Mouse (Mus musculus) ES-E14 (cell line): ENCODE measurements at regions not wholly inside any gene's neighbourhood (a gene's known extent, or its start where the extent isn't known, plus 50 kb on each side); places are given as distances from the start of the nearest gene placed in this dataset.
A peak's percentile ranks its signal among the peaks of the same experiment; 100 is the strongest.

Experiments used
- CHD2 ChIP-seq: IDR thresholded peaks from 2 replicates; pipeline ENCODE4 v1.6.1; 2014; ENCODE audit warnings: mild to moderate bottlenecking, low read depth, low read length, inconsistent platforms
- MAFK ChIP-seq: IDR thresholded peaks from 2 replicates; pipeline ENCODE4 v1.6.1; 2014; ENCODE audit warnings: mild to moderate bottlenecking, low read depth, low read length, inconsistent platforms; ENCODE audit not compliant: insufficient read depth
- ZC3H11A ChIP-seq: IDR thresholded peaks from 2 replicates; pipeline ENCODE4 v1.6.1; 2012; ENCODE audit warnings: low read depth, mild to moderate bottlenecking, inconsistent platforms, low read length, borderline replicate concordance

- no peak for TF ChIP-seq CHD2
- TF ChIP-seq ZC3H11A, result peak; percentile 77
- no peak for TF ChIP-seq MAFK
Measured at GRCm38 (mm10) chr3:124496072-124496471, 70.2 kb upstream of the 1700006A11Rik start.
